Mouse (Mus musculus): ENCODE measurements at regions not wholly inside any gene's neighbourhood (a gene's known extent, or its start where the extent isn't known, plus 50 kb on each side); places are given as distances from the start of the nearest gene placed in this dataset.

- DNase-seq = no peak
- 84% methylated on average over 3 of the region's 3 CpGs for WGBS
- no peaks in the 10 kb centered on the region for H3K36me3 ChIP-seq (ENCODE audit: control insufficient read depth, insufficient read depth, low read length)
- H3K4me1 ChIP-seq (replicated peaks; ENCODE audit: control insufficient read depth, insufficient read depth, low read length) = no peaks in the 10 kb centered on the region
- no peak for TF ChIP-seq CTCF (IDR thresholded peaks at IDR 0.05; ENCODE audit: borderline replicate concordance, control insufficient read depth, extremely low read depth, insufficient read depth, low read length, poor library complexity)
- TF ChIP-seq POLR2A (IDR thresholded peaks at IDR 0.05; ENCODE audit: control insufficient read depth, extremely low read depth, insufficient read depth, low read length, poor library complexity) = no peak
- H3K27ac ChIP-seq (ENCODE audit: control insufficient read depth, insufficient read depth, low read length) = no peak overlapping the region
- no peak overlapping the region for H3K4me3 ChIP-seq (ENCODE audit: control insufficient read depth, insufficient read depth, low read length)
- no peaks in the 10 kb centered on the region for H3K27me3 ChIP-seq (ENCODE audit: control insufficient read depth, insufficient read depth, low read length)
Observed at GRCm38 (mm10) chr14:16897747-16898544, 79.0 kb upstream of the Rarb start.

- DNase-seq = no peak
- Histone ChIP-seq H3K36me3 (ENCODE audit: control insufficient read depth, insufficient read depth, low read length) (no peaks in the 10 kb centered on the region), H3K27ac (ENCODE audit: control insufficient read depth, insufficient read depth, low read length) (no peak overlapping the region), H3K4me1 (replicated peaks; ENCODE audit: control insufficient read depth, insufficient read depth, low read length) (no peaks in the 10 kb centered on the region), H3K27me3 (ENCODE audit: control insufficient read depth, insufficient read depth, low read length) (no peaks in the 10 kb centered on the region), H3K4me3 (ENCODE audit: control insufficient read depth, insufficient read depth, low read length) (no peak overlapping the region)
- TF ChIP-seq CTCF (IDR thresholded peaks at IDR 0.05; ENCODE audit: borderline replicate concordance, control insufficient read depth, extremely low read depth, insufficient read depth, low read length, poor library complexity) (no peak), POLR2A (IDR thresholded peaks at IDR 0.05; ENCODE audit: control insufficient read depth, extremely low read depth, insufficient read depth, low read length, poor library complexity) (no peak)
- WGBS = 96% methylated on average over 3 of the region's 3 CpGs
Observed at GRCm38 (mm10) chr14:16896974-16897373, 78.0 kb upstream of the Rarb start.

GRCm38 (mm10) chr14:16881249-16881648 is 62.3 kb upstream of the Rarb start:
- Histone ChIP-seq H3K27me3 (ENCODE audit: control insufficient read depth, insufficient read depth, low read length) (no peaks in the 10 kb centered on the region), H3K4me1 (replicated peaks; ENCODE audit: control insufficient read depth, insufficient read depth, low read length) (no peaks in the 10 kb centered on the region), H3K27ac (ENCODE audit: control insufficient read depth, insufficient read depth, low read length) (no peak overlapping the region), H3K36me3 (ENCODE audit: control insufficient read depth, insufficient read depth, low read length) (no peaks in the 10 kb centered on the region), H3K4me3 (ENCODE audit: control insufficient read depth, insufficient read depth, low read length) (no peak overlapping the region)
- no peak for DNase-seq
- 84% methylated on average over 3 of the region's 3 CpGs for WGBS
- TF ChIP-seq POLR2A (IDR thresholded peaks at IDR 0.05; ENCODE audit: control insufficient read depth, extremely low read depth, insufficient read depth, low read length, poor library complexity) (no peak), CTCF (IDR thresholded peaks at IDR 0.05; ENCODE audit: borderline replicate concordance, control insufficient read depth, extremely low read depth, insufficient read depth, low read length, poor library complexity) (no peak)

- 97% methylated on average over 2 of the region's 2 CpGs for WGBS
Observed at GRCm38 (mm10) chr14:16869221-16869620, 50.3 kb upstream of the Rarb start.

More at GRCm38 (mm10) chr14:16869221-16869620, 50.3 kb upstream of the Rarb start:
- Histone ChIP-seq H3K4me1 (replicated peaks; ENCODE audit: control insufficient read depth, insufficient read depth, low read length) (no peaks in the 10 kb centered on the region), H3K36me3 (ENCODE audit: control insufficient read depth, insufficient read depth, low read length) (no peaks in the 10 kb centered on the region), H3K4me3 (ENCODE audit: control insufficient read depth, insufficient read depth, low read length) (no peak overlapping the region), H3K27me3 (ENCODE audit: control insufficient read depth, insufficient read depth, low read length) (no peaks in the 10 kb centered on the region), H3K27ac (ENCODE audit: control insufficient read depth, insufficient read depth, low read length) (no peak overlapping the region)
- TF ChIP-seq POLR2A (IDR thresholded peaks at IDR 0.05; ENCODE audit: control insufficient read depth, extremely low read depth, insufficient read depth, low read length, poor library complexity) (no peak), CTCF (IDR thresholded peaks at IDR 0.05; ENCODE audit: borderline replicate concordance, control insufficient read depth, extremely low read depth, insufficient read depth, low read length, poor library complexity) (no peak)
- DNase-seq = no peak

Measured in thymus, adult 2 months (tissue).